Mouse (Mus musculus) liver, embryonic 14.5 days (tissue): ENCODE data around the gene Zfp710. TPM values are rescaled to one million over a fixed set of nuclear protein-coding genes. Genes with fewer than 3 reads are reported as not detected.

Source experiments
- ATAC-seq: fragments of 200-750 bp; cut with Nextera tagmentation; 2 replicates; pipeline ENCODE4 v1.8.0; 2017; ENCODE audit warnings: moderate number of reproducible peaks, mild to moderate bottlenecking, moderate library complexity; ENCODE audit not compliant: insufficient read depth
- DNase-seq, 3 experiments: peaks; one replicate each; pipeline ENCODE4 v3.0.0-alpha.2; 2012 to 2013; ENCODE audit warnings: low read depth in 3 of 3, low spot score in 3 of 3
- H3K27ac ChIP-seq: fragments of 300-500 bp; sonication (generic); 2 replicates; pipeline ENCODE4 v1.5.1; 2014; ENCODE audit warnings: moderate library complexity, mild to moderate bottlenecking, control low read depth, inconsistent platforms
- H3K27me3 ChIP-seq: fragments of 300-500 bp; sonication (generic); 2 replicates; pipeline ENCODE4 v1.6.1; 2014; ENCODE audit warnings: mild to moderate bottlenecking, low read length, moderate library complexity; ENCODE audit not compliant: control insufficient read depth, insufficient read depth
- H3K36me3 ChIP-seq: fragments of 300-500 bp; sonication (generic); replicated peaks from 2 replicates; pipeline ENCODE4 v1.6.1; 2014; ENCODE audit warnings: low read depth; ENCODE audit not compliant: control insufficient read depth, insufficient read depth
- H3K4me1 ChIP-seq, 2 experiments: fragments of 200-500 bp in 1 of 2; fragments of 300-500 bp in 1 of 2; sonication (generic) in 1 of 2; replicated peaks; 2 replicates each; pipeline ENCODE4 v1.6.1; 2012 to 2014; ENCODE audit warnings: antibody characterized with exemption in 1 of 2, inconsistent platforms in 1 of 2, low read length in 1 of 2; ENCODE audit not compliant: control insufficient read depth in 2 of 2, insufficient read depth in 2 of 2
- H3K4me2 ChIP-seq: fragments of 300-500 bp; sonication (generic); 2 replicates; pipeline ENCODE4 v1.6.1; 2014; ENCODE audit warnings: low read depth, mild to moderate bottlenecking, control low read depth, moderate library complexity
- H3K4me3 ChIP-seq, 2 experiments: fragments of 200-500 bp in 1 of 2; fragments of 300-500 bp in 1 of 2; sonication (generic) in 1 of 2; 2 replicates each; pipeline ENCODE4 v1.5.1; 2012 to 2014; ENCODE audit warnings: low read depth in 2 of 2, low read length in 2 of 2, mild to moderate bottlenecking in 2 of 2, control low read depth in 1 of 2, inconsistent platforms in 1 of 2, moderate library complexity in 1 of 2; ENCODE audit not compliant: insufficient read depth in 1 of 2
- H3K9ac ChIP-seq: fragments of 300-500 bp; sonication (generic); replicated peaks from 2 replicates; pipeline ENCODE4 v1.6.1; 2014; ENCODE audit warnings: mild to moderate bottlenecking, control low read depth, moderate library complexity
- H3K9me3 ChIP-seq: fragments of 300-500 bp; sonication (generic); 2 replicates; pipeline ENCODE4 v1.6.1; 2016; ENCODE audit warnings: low read length, mixed read lengths; ENCODE audit not compliant: control insufficient read depth
- CTCF ChIP-seq: IDR thresholded peaks from 2 replicates; pipeline ENCODE4 v1.5.1; 2016; ENCODE audit warnings: antibody characterized with exemption, low read depth, control low read depth
- EP300 ChIP-seq: IDR thresholded peaks from 2 replicates; pipeline ENCODE4 v1.6.1; 2016; ENCODE audit warnings: antibody characterized with exemption, low read depth
- WGBS: fragments of 180-500 bp; shearing (Covaris S2); extraction: QIAGEN DNeasy Blood & Tissue Kit; methylation state at CpG from one replicate; pipeline ENCODE4 v1.1.7; 2014; ENCODE audit not compliant: insufficient replicate concordance; 5-methylcytosine and 5-hydroxymethylcytosine counted together
- polyA plus RNA-seq, 2 experiments: library from polyadenylated mRNA; depleted of rRNA in 1 of 2; stranded (reverse) in 1 of 2; unstranded in 1 of 2; fragments of >200 nt; fragmentation: Nextera tagmentation in 1 of 2; extraction: Ambion mirVana in 1 of 2; gene quantifications; 2 replicates each; pipeline versions ENCODE4 v1.2.1 to v1.2.3; 2012 to 2014

Zfp710 gene
- polyA plus RNA-seq, 2 experiments = 3.7 to 5.9 TPM

GRCm38 (mm10) chr7:80081586-80082554, 57.3 kb downstream of the Zfp710 start:
- Histone ChIP-seq H3K4me1 (peaks cover 5 to 18% of the 10 kb centered on the region in 2 experiments), H3K9me3 (no peaks in the 10 kb centered on the region), H3K4me3 (no peak overlapping the region), H3K27me3 (no peaks in the 10 kb centered on the region), H3K36me3 (no peaks in the 10 kb centered on the region), H3K27ac (no peak overlapping the region), H3K4me2 (no peak overlapping the region), H3K9ac (no peak overlapping the region)
- TF ChIP-seq EP300 = no peak
- TF ChIP-seq CTCF = no peak
- no peak for DNase-seq
- 83% methylated on average over 42 of the region's 42 CpGs for WGBS
- ATAC-seq = no peak

GRCm38 (mm10) chr7:80084484-80084931, 59.9 kb downstream of the Zfp710 start:
- Histone ChIP-seq H3K4me1 (no peaks in the 10 kb centered on the region), H3K4me2 (no peak overlapping the region), H3K4me3 (no peak overlapping the region), H3K36me3 (no peaks in the 10 kb centered on the region), H3K9me3 (no peaks in the 10 kb centered on the region), H3K9ac (no peak overlapping the region), H3K27me3 (no peaks in the 10 kb centered on the region), H3K27ac (no peak overlapping the region)
- WGBS = 51% methylated on average over 7 of the region's 7 CpGs
- TF ChIP-seq CTCF (peak; percentile 86), EP300 (no peak)
- ATAC-seq = no peak
- peak; percentile 44 to 58 (median 56) for DNase-seq

- no peak for DNase-seq
- WGBS = 79% methylated on average over 33 of the region's 33 CpGs
Measured at GRCm38 (mm10) chr7:80085970-80086715, 61.5 kb downstream of the Zfp710 start.

DNA sequence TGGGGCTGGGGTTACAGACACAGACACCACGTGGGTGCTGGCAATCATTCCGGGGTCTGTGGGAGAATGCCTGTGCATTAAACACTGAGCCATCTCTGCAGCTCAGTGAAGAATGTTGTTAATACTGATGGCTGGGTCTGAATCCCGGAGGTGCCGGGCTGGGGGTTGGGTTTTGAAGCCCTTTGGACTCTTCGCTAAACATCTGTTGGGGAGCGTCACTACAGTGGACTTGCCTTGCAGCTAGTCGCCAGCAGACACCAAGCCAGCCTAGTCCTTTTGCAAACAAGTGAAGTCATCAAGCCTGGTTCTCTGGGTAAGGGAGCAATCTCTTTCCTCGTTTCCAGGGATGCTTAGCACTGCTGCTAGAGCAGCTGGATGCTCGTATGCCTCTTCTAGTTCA, 63.6 kb downstream of the Zfp710 start:
- Histone ChIP-seq H3K27me3 (no peaks in the 10 kb centered on the region), H3K9ac (no peak overlapping the region), H3K4me3 (no peak overlapping the region), H3K9me3 (no peaks in the 10 kb centered on the region), H3K27ac (no peak overlapping the region), H3K4me1 (no peaks in the 10 kb centered on the region), H3K36me3 (no peaks in the 10 kb centered on the region), H3K4me2 (no peak overlapping the region)
- ATAC-seq = peak; percentile 43; the same call in 1 of the 2 replicates
- WGBS = 60% methylated on average over 9 of the region's 9 CpGs
- TF ChIP-seq CTCF (no peak), EP300 (no peak)
- DNase-seq = peak in 1 of 3 experiments; percentile 30

More at GRCm38 (mm10) chr7:80085970-80086715, 61.5 kb downstream of the Zfp710 start:
- TF ChIP-seq CTCF = no peak
- no peak for TF ChIP-seq EP300
- Histone ChIP-seq H3K4me3 (no peak overlapping the region), H3K27me3 (no peaks in the 10 kb centered on the region), H3K9ac (no peak overlapping the region), H3K27ac (no peak overlapping the region), H3K4me1 (no peaks in the 10 kb centered on the region), H3K4me2 (no peak overlapping the region), H3K9me3 (no peaks in the 10 kb centered on the region), H3K36me3 (no peaks in the 10 kb centered on the region)
- ATAC-seq = no peak
